Mouse (Mus musculus) C2C12 (cell line): ENCODE data around the gene Rnf141. TPM values are rescaled to one million over a fixed set of nuclear protein-coding genes. Genes with fewer than 3 reads are reported as not detected.

Source experiments
- H3K27me3 ChIP-seq: one replicate; pipeline ENCODE4 v1.6.1; 2011; ENCODE audit not compliant: control insufficient read depth, insufficient read depth, insufficient read length
- H3K36me3 ChIP-seq: one replicate; pipeline ENCODE4 v1.6.1; 2011; ENCODE audit not compliant: control insufficient read depth, insufficient read depth
- H3K4me3 ChIP-seq: one replicate; pipeline ENCODE4 v1.5.1; 2011; ENCODE audit warnings: mild to moderate bottlenecking, control low read depth; ENCODE audit not compliant: poor library complexity, insufficient read depth, severe bottlenecking
- H3K79me2 ChIP-seq: one replicate; pipeline ENCODE4 v1.6.1; 2011; ENCODE audit not compliant: control insufficient read depth, insufficient read depth
- H3K79me3 ChIP-seq: one replicate; pipeline ENCODE4 v1.6.1; 2011; ENCODE audit warnings: low read depth, control low read depth
- H3ac ChIP-seq: one replicate; pipeline ENCODE3; 2011; ENCODE audit warnings: low read depth; ENCODE audit not compliant: control insufficient read depth, insufficient read length
- CEBPB ChIP-seq: IDR thresholded peaks from one replicate; pipeline ENCODE4 v1.6.1; 2011; ENCODE audit warnings: low read depth, mild to moderate bottlenecking, control low read depth, moderate library complexity
- CTCF ChIP-seq: IDR thresholded peaks from one replicate; pipeline ENCODE4 v1.5.1; 2011; ENCODE audit not compliant: control insufficient read depth, insufficient read depth, insufficient read length
- FOSL1 ChIP-seq: IDR thresholded peaks from one replicate; pipeline ENCODE4 v1.8.0; 2011; ENCODE audit warnings: mild to moderate bottlenecking, low read length; ENCODE audit not compliant: poor library complexity, insufficient read depth, severe bottlenecking
- MAX ChIP-seq: IDR thresholded peaks from one replicate; pipeline ENCODE4 v1.6.1; 2011; ENCODE audit warnings: mild to moderate bottlenecking, control low read depth
- MYOD1 ChIP-seq: IDR thresholded peaks from one replicate; pipeline ENCODE4 v1.6.1; 2011; ENCODE audit warnings: low read depth; ENCODE audit not compliant: control insufficient read depth, insufficient read length
- MYOG ChIP-seq: IDR thresholded peaks from one replicate; pipeline ENCODE4 v1.6.1; 2011; ENCODE audit not compliant: control insufficient read depth, insufficient read length; ENCODE audit errors: extremely low read depth
- USF1 ChIP-seq: IDR thresholded peaks from one replicate; pipeline ENCODE4 v1.6.1; 2011; ENCODE audit warnings: low read depth, mild to moderate bottlenecking, control low read depth, moderate library complexity
- long read RNA-seq, 2 experiments: library from polyadenylated mRNA; unstranded; transcript quantifications; one replicate each; pipeline ENCODE4 v2.0.0; 2019 to 2020
- polyA plus RNA-seq: library from polyadenylated mRNA; unstranded; fragments of >200 nt; fragmentation: generic; extraction: Trizol; gene quantifications from one replicate; pipeline ENCODE4 v1.2.1, GENCODE M21; 2012; ENCODE audit warnings: missing spikeins

The Rnf141 gene
- 9.7 TPM for polyA plus RNA-seq
- long read RNA-seq, experiment 1, full-length matches to known transcripts: 12 of 16 reads
- long read RNA-seq, experiment 1, partial matches to known transcripts: 1 of 16 reads
- long read RNA-seq, experiment 1, other reads (novel, unspliced or antisense): 3 of 16 reads
- long read RNA-seq, experiment 2, full-length matches to known transcripts: 88 of 118 reads
- long read RNA-seq, experiment 2, partial matches to known transcripts: 6 of 118 reads
- long read RNA-seq, experiment 2, other reads (novel, unspliced or antisense): 24 of 118 reads

GRCm38 (mm10) chr7:110843916-110844874, at the start of gene Rnf141:
TSS of gene Rnf141 (minus strand) at chr7:110844457.
- no peaks in the 10 kb centered on the region for H3K27me3 ChIP-seq
- H3K79me2 ChIP-seq: peaks cover 19% of the 10 kb centered on the region
- peak within 1 kb of the TSS; percentile 82 for H3ac ChIP-seq
- peaks cover 1% of the 10 kb centered on the region for H3K79me3 ChIP-seq
- H3K4me3 ChIP-seq: peak within 1 kb of the TSS; percentile 45
- H3K36me3 ChIP-seq: no peaks in the 10 kb centered on the region
- peak; percentile 73 for TF ChIP-seq MAX
- peak; percentile 89 for TF ChIP-seq CTCF
- no peak for TF ChIP-seq MYOG
- no peak for TF ChIP-seq FOSL1
- no peak for TF ChIP-seq USF1
- TF ChIP-seq MYOD1: no peak
- no peak for TF ChIP-seq CEBPB

GRCm38 (mm10) chr7:110891501-110891986, 47.3 kb upstream of the Rnf141 start:
- Histone ChIP-seq H3K79me3 (no peaks in the 10 kb centered on the region), H3K79me2 (no peaks in the 10 kb centered on the region), H3K36me3 (no peaks in the 10 kb centered on the region), H3K4me3 (no peak overlapping the region), H3K27me3 (no peaks in the 10 kb centered on the region), H3ac (no peak overlapping the region)
- no peak for TF ChIP-seq FOSL1
- TF ChIP-seq MAX: no peak
- no peak for TF ChIP-seq USF1
- TF ChIP-seq CTCF: no peak
- TF ChIP-seq MYOG: no peak
- TF ChIP-seq MYOD1: no peak
- no peak for TF ChIP-seq CEBPB

- Histone ChIP-seq H3K36me3 (no peaks in the 10 kb centered on the region), H3K27me3 (no peaks in the 10 kb centered on the region), H3K4me3 (no peak overlapping the region), H3K79me3 (no peaks in the 10 kb centered on the region), H3ac (no peak overlapping the region), H3K79me2 (no peaks in the 10 kb centered on the region)
- TF ChIP-seq FOSL1: no peak
Observed at GRCm38 (mm10) chr7:110881746-110882333, 37.6 kb upstream of the Rnf141 start.

GRCm38 (mm10) chr7:110878028-110878427, 33.8 kb upstream of the Rnf141 start:
- Histone ChIP-seq H3K27me3 (no peaks in the 10 kb centered on the region), H3K79me2 (no peaks in the 10 kb centered on the region), H3K36me3 (no peaks in the 10 kb centered on the region), H3K4me3 (no peak overlapping the region), H3ac (no peak overlapping the region), H3K79me3 (no peaks in the 10 kb centered on the region)
- TF ChIP-seq MYOG: no peak
- TF ChIP-seq FOSL1: no peak
- no peak for TF ChIP-seq CTCF
- no peak for TF ChIP-seq MAX
- TF ChIP-seq MYOD1: no peak
- TF ChIP-seq CEBPB: no peak
- TF ChIP-seq USF1: no peak

DNA sequence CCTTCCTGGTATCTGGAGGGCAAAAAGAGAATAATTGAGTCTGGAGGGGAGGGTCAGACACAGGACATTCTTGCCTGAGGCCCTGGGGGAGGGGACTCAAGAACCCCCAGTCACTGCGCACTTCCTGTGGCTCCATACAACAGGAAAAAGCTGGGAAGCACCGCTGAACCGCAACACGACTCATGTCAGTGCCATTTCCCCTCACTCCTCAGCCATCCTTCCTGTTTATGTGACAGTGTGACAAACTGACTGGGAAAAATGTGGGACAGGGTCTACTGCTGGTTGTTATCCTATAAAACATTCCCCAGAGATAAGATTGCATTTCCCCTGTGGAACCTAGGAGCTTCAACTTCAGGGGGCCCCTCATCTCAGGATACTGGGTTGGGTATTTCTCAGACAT, 32.7 kb upstream of the Rnf141 start:
- no peak for TF ChIP-seq FOSL1
- Histone ChIP-seq H3K27me3 (no peaks in the 10 kb centered on the region), H3K79me3 (no peaks in the 10 kb centered on the region), H3ac (no peak overlapping the region), H3K79me2 (no peaks in the 10 kb centered on the region), H3K36me3 (no peaks in the 10 kb centered on the region), H3K4me3 (no peak overlapping the region)
